Mouse (Mus musculus): ENCODE results near the gene Adarb2. TPM values are rescaled to one million over a fixed set of nuclear protein-coding genes. Genes with fewer than 3 reads are reported as not detected.

The Adarb2 gene
- total and polyA plus RNA-seq, 3 experiments, result not detected

DNA sequence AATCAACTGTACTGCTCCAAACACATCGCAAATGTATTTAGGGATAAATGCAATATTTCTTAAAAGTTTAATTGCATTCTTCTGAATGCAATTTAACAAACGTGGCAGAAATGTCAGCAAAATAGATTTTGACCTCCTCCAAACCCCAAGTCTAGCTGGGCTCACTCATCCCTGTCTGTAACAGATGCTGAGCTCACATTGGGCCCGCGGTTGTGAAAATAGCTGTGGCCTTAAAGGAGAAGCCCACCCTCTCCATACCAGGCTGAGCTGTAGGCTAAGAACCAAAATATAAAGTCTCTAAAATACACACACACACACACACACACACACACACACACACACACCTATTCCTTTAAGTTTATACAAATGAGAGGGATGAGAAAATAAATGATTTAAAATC lies 8.1 kb downstream of the Adarb2 start:
- WGBS, result 70% methylated on average over 4 of the region's 4 CpGs
- Histone ChIP-seq H3K79me2 (replicated peaks; ENCODE audit: control insufficient read depth, insufficient read depth, low read length) (no peaks in the 10 kb centered on the region), H3K36me3 (ENCODE audit: control insufficient read depth, insufficient read depth, low read length) (no peaks in the 10 kb centered on the region), H3K27me3 (ENCODE audit: control insufficient read depth, insufficient read depth, low read length) (no peaks in the 10 kb centered on the region), H3K27ac (no peak overlapping the region), H3K4me1 (ENCODE audit: control insufficient read depth, insufficient read depth, low read length) (no peaks in the 10 kb centered on the region), H3K9ac (ENCODE audit: low read depth, low read length) (no peak overlapping the region), H3K4me3 (no peak overlapping the region)
- TF ChIP-seq POLR2A (IDR thresholded peaks at IDR 0.05; ENCODE audit: insufficient read depth, low read depth, low read length) (no peak), CTCF (IDR thresholded peaks at IDR 0.05) (no peak)
- no peak for DNase-seq
- intact Hi-C loops (cut with DNase I), result no loop called here

DNA sequence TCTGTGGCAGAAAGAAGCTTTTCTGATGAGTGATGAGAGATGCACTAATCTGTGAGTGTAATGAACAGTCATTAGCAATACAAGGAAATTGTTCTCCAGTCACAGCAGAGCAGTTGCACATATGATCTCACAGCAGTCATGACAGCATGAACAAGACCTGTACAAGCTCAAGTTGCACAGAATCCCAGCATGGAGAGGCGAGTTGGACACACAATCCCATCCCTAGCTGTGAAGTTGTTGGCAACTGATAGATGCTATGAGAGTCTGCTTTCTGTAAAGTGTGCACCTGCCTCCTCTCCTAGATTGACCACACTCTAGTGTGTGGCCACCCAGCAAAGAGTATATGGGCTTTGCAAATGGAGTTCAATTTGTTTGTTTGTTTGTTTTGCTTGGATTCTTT lies 36.2 kb downstream of the Adarb2 start:
- Histone ChIP-seq H3K79me2 (replicated peaks; ENCODE audit: control insufficient read depth, insufficient read depth, low read length) (no peaks in the 10 kb centered on the region), H3K4me3 (no peak overlapping the region), H3K27ac (no peak overlapping the region), H3K9ac (ENCODE audit: low read depth, low read length) (no peak overlapping the region), H3K36me3 (ENCODE audit: control insufficient read depth, insufficient read depth, low read length) (no peaks in the 10 kb centered on the region), H3K4me1 (ENCODE audit: control insufficient read depth, insufficient read depth, low read length) (no peaks in the 10 kb centered on the region), H3K27me3 (ENCODE audit: control insufficient read depth, insufficient read depth, low read length) (no peaks in the 10 kb centered on the region)
- WGBS, result 25% methylated on average over 1 of the region's 1 CpGs
- intact Hi-C loops (cut with DNase I), result no loop called here
- TF ChIP-seq CTCF (IDR thresholded peaks at IDR 0.05), result no peak
- TF ChIP-seq EP300 (IDR thresholded peaks at IDR 0.05; ENCODE audit: insufficient read depth, low read depth, low read length), result no peak
- TF ChIP-seq POLR2A (IDR thresholded peaks at IDR 0.05; ENCODE audit: insufficient read depth, low read depth, low read length), result no peak
- DNase-seq, result no peak

DNA sequence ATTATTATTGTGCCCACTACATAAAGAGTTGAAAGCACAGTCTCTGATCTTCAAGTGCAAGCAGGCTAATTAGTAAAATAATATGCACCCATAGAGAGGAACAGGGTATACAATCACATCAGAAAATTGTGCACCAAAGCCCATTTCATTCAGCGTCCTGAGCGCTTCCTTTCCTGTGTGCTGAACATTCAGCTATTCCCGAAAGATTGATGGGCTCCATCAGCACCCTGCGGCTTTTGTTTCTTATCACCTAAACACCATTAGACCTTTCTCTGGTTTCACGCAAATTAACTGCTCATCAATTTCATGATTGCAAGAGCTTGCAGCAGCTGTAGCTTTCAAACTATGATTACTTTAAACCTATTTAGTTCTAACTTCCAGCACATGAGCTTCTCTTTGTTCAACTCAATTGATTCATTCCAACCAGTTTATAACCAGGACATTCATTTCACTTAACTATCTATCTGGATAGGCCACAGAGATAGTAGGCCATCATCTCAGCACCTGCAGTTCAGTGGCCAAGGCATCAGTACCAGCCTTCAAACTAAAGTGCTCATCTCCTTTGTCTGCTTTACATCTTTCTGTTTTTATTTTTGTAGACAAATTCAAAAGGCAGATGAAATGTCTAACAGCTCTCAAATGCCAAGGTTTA lies 45.5 kb downstream of the Adarb2 start:
- DNase-seq, result no peak
- Histone ChIP-seq H3K9ac (ENCODE audit: low read depth, low read length) (no peak overlapping the region), H3K36me3 (ENCODE audit: control insufficient read depth, insufficient read depth, low read length) (no peaks in the 10 kb centered on the region), H3K4me1 (ENCODE audit: control insufficient read depth, insufficient read depth, low read length) (no peaks in the 10 kb centered on the region), H3K79me2 (replicated peaks; ENCODE audit: control insufficient read depth, insufficient read depth, low read length) (no peaks in the 10 kb centered on the region), H3K27me3 (ENCODE audit: control insufficient read depth, insufficient read depth, low read length) (no peaks in the 10 kb centered on the region), H3K4me3 (no peak overlapping the region), H3K27ac (no peak overlapping the region)
- 64% methylated on average over 5 of the region's 5 CpGs for WGBS
- intact Hi-C loops (cut with DNase I), result no loop called here
- TF ChIP-seq POLR2A (IDR thresholded peaks at IDR 0.05; ENCODE audit: insufficient read depth, low read depth, low read length), result no peak
- no peak for TF ChIP-seq EP300 (IDR thresholded peaks at IDR 0.05; ENCODE audit: insufficient read depth, low read depth, low read length)
- TF ChIP-seq CTCF (IDR thresholded peaks at IDR 0.05), result no peak

DNA sequence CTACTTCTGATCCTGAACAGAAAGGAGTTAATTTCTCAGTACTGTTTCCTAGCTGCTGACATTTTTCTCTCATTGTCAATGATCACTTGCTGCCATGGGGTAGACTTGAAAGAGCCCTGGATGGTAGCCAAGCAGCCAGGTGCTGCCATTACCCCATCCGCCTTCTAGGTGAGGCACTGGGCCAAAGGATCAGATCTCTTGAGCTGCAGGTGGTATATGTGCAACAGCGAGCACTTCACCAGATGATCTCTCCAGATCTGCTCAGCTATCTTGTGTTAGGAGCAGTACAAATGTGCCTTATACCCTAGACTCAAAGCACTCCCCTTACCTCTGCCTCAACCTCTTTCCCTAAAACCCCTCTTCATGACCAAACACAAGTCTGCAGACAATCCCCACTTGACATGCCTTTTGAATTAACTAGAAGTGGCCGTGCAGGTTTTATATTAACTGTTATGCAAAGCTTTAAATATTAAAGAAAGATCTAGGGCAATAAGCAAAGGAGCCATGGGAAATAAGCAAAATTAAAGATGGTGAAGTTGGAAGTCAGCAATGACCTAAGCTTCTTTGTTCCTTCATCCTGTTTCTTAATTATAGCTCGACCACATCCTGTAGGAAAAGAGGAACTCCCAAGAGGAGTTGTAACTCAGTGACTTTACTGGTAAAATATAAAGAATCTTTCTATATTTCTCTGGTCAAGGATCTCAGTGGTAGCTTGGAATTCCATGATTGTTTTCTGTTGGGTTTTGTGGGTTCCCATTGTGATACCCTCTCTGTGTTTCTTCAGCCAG lies 69.7 kb downstream of the Adarb2 start:
- intact Hi-C loops (cut with DNase I), result no loop called here
- Histone ChIP-seq H3K4me1 (ENCODE audit: control insufficient read depth, insufficient read depth, low read length) (no peaks in the 10 kb centered on the region), H3K4me3 (no peak overlapping the region), H3K36me3 (ENCODE audit: control insufficient read depth, insufficient read depth, low read length) (no peaks in the 10 kb centered on the region), H3K27ac (no peak overlapping the region), H3K27me3 (ENCODE audit: control insufficient read depth, insufficient read depth, low read length) (no peaks in the 10 kb centered on the region), H3K9ac (ENCODE audit: low read depth, low read length) (no peak overlapping the region), H3K79me2 (replicated peaks; ENCODE audit: control insufficient read depth, insufficient read depth, low read length) (no peaks in the 10 kb centered on the region)
- DNase-seq, result no peak
- no peak for TF ChIP-seq CTCF (IDR thresholded peaks at IDR 0.05)
- TF ChIP-seq EP300 (IDR thresholded peaks at IDR 0.05; ENCODE audit: insufficient read depth, low read depth, low read length), result no peak
- TF ChIP-seq POLR2A (IDR thresholded peaks at IDR 0.05; ENCODE audit: insufficient read depth, low read depth, low read length), result no peak
- 45% methylated on average over 4 of the region's 4 CpGs for WGBS

DNA sequence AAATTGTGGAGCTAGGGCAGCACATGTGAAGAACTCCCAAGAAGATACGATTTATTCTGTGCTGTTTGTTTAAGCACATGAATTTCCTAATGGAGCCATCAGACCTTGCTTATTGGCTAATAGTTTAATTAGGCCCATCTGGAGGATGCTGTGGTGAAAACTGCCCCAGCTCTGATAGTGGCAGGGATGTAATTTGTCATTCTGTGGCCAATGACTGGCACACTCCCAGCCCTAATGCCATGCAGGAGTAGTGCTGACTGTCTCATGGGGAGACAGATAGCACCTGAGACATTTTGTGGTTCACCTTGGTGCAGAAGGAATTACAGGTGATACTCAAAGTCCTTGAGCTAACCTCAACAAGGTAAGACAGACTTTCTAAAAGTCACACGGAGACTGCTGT lies 80.5 kb downstream of the Adarb2 start:
- H3K27ac ChIP-seq, result no peak overlapping the region
- no peak overlapping the region for H3K4me3 ChIP-seq
- H3K4me1 ChIP-seq (ENCODE audit: control insufficient read depth, insufficient read depth, low read length), result no peaks in the 10 kb centered on the region
- 77% methylated on average over 2 of the region's 2 CpGs for WGBS
- no peaks in the 10 kb centered on the region for H3K36me3 ChIP-seq (ENCODE audit: control insufficient read depth, insufficient read depth, low read length)
- H3K9ac ChIP-seq (ENCODE audit: low read depth, low read length), result no peak overlapping the region
- intact Hi-C loops (cut with DNase I), result no loop called here
- no peaks in the 10 kb centered on the region for H3K79me2 ChIP-seq (replicated peaks; ENCODE audit: control insufficient read depth, insufficient read depth, low read length)
- no peak for TF ChIP-seq POLR2A (IDR thresholded peaks at IDR 0.05; ENCODE audit: insufficient read depth, low read depth, low read length)
- DNase-seq, result no peak
- H3K27me3 ChIP-seq (ENCODE audit: control insufficient read depth, insufficient read depth, low read length), result no peaks in the 10 kb centered on the region

DNA sequence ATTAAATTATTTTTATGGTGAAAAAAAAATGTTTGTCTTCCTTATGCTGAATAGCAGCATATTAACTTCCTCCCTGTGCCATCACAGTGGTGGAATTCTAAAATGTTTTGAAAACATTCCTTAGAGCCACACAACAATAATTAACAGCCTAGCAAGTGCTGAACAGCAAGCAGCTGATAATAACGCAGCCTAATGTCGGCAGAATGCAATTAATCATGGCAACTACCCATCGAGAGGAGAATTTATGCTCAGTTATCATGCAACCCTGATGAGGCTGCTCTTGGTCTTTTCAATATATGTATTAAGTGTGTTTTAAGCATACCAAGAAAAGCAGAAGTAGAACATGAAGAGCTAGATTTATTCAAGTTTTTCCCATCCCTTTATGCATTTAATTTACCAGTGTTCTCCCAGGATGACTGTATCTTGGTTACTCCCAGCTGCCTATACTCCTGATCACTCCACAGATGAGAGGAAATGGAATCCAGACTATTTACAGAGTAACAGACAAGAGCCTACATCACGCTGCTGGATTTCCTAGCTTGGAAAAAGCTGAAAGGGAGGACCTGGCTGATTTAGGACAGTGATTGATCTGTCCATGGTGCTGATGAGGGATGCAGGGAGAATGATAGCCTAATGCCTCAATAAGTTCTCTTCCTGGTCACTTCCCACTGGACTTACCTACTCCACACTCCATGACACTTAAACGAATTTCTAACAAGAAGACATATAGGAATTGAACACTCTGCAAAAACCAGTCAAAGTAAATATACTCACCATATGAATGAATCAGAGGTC lies 113.9 kb downstream of the Adarb2 start:
- H3K4me1 ChIP-seq (ENCODE audit: control insufficient read depth, insufficient read depth, low read length), result no peaks in the 10 kb centered on the region
- TF ChIP-seq POLR2A (IDR thresholded peaks at IDR 0.05; ENCODE audit: insufficient read depth, low read depth, low read length), result no peak
- TF ChIP-seq CTCF (IDR thresholded peaks at IDR 0.05), result no peak
- no peak for TF ChIP-seq EP300 (IDR thresholded peaks at IDR 0.05; ENCODE audit: insufficient read depth, low read depth, low read length)
- H3K27ac ChIP-seq, result no peak overlapping the region
- no peaks in the 10 kb centered on the region for H3K79me2 ChIP-seq (replicated peaks; ENCODE audit: control insufficient read depth, insufficient read depth, low read length)
- H3K9ac ChIP-seq (ENCODE audit: low read depth, low read length), result no peak overlapping the region
- no peak for DNase-seq
- WGBS, result 53% methylated on average over 5 of the region's 5 CpGs
- intact Hi-C loops (cut with DNase I), result no loop called here
- no peak overlapping the region for H3K4me3 ChIP-seq
- H3K27me3 ChIP-seq (ENCODE audit: control insufficient read depth, insufficient read depth, low read length), result no peaks in the 10 kb centered on the region
- H3K36me3 ChIP-seq (ENCODE audit: control insufficient read depth, insufficient read depth, low read length), result no peaks in the 10 kb centered on the region

Measured in heart, adult 2 months (tissue).